Mouse (Mus musculus) stomach, embryonic 16.5 days (tissue): ENCODE measurements around the gene Itpkb. TPM values are rescaled to one million over a fixed set of nuclear protein-coding genes. Genes with fewer than 3 reads are reported as not detected.

Experiments
- ATAC-seq: fragments of 200-750 bp; cut with Nextera tagmentation; 2 replicates; pipeline ENCODE4 v1.8.0; 2017; ENCODE audit warnings: moderate number of reproducible peaks, moderate TSS enrichment; ENCODE audit not compliant: insufficient read depth, low FRiP score
- H3K27ac ChIP-seq: fragments of 300-500 bp; sonication (generic); 2 replicates; pipeline ENCODE4 v1.5.1; 2014; ENCODE audit warnings: low read length
- H3K27me3 ChIP-seq: fragments of 300-500 bp; sonication (generic); 2 replicates; pipeline ENCODE4 v1.6.1; 2014; ENCODE audit warnings: low read length, control low read depth, mixed read lengths; ENCODE audit not compliant: control insufficient read depth, insufficient read depth
- H3K36me3 ChIP-seq: fragments of 300-500 bp; sonication (generic); 2 replicates; pipeline ENCODE4 v1.6.1; 2014; ENCODE audit warnings: low read length; ENCODE audit not compliant: control insufficient read depth, insufficient read depth
- H3K4me1 ChIP-seq: fragments of 300-500 bp; sonication (generic); 2 replicates; pipeline ENCODE4 v1.6.1; 2014; ENCODE audit warnings: low read length, control low read depth, mixed read lengths; ENCODE audit not compliant: control insufficient read depth, insufficient read depth
- H3K4me2 ChIP-seq: fragments of 300-500 bp; sonication (generic); 2 replicates; pipeline ENCODE4 v1.6.1; 2014; ENCODE audit warnings: low read depth, low read length, mixed read lengths
- H3K4me3 ChIP-seq: fragments of 300-500 bp; sonication (generic); replicated peaks from 2 replicates; pipeline ENCODE4 v1.5.1; 2014; ENCODE audit warnings: mild to moderate bottlenecking, low read length
- H3K9ac ChIP-seq: fragments of 300-500 bp; sonication (generic); 2 replicates; pipeline ENCODE4 v1.6.1; 2014; ENCODE audit warnings: low read length
- H3K9me3 ChIP-seq: fragments of 300-500 bp; sonication (generic); replicated peaks from 2 replicates; pipeline ENCODE4 v1.6.1; 2016; ENCODE audit warnings: low read length, control low read depth; ENCODE audit not compliant: control insufficient read depth
- WGBS: fragments of 180-500 bp; shearing (Covaris S2); extraction: QIAGEN DNeasy Blood & Tissue Kit; methylation state at CpG from one replicate; pipeline ENCODE4 v1.1.7; 2014; 5-methylcytosine and 5-hydroxymethylcytosine counted together
- polyA plus RNA-seq: library from polyadenylated mRNA; unstranded; fragments of >200 nt; fragmentation: Nextera tagmentation; extraction: Ambion mirVana; gene quantifications from 2 replicates; pipeline ENCODE4 v1.2.1, GENCODE M21; 2015

Gene Itpkb
- 6.0 and 7.2 TPM in 2 replicates for polyA plus RNA-seq

DNA sequence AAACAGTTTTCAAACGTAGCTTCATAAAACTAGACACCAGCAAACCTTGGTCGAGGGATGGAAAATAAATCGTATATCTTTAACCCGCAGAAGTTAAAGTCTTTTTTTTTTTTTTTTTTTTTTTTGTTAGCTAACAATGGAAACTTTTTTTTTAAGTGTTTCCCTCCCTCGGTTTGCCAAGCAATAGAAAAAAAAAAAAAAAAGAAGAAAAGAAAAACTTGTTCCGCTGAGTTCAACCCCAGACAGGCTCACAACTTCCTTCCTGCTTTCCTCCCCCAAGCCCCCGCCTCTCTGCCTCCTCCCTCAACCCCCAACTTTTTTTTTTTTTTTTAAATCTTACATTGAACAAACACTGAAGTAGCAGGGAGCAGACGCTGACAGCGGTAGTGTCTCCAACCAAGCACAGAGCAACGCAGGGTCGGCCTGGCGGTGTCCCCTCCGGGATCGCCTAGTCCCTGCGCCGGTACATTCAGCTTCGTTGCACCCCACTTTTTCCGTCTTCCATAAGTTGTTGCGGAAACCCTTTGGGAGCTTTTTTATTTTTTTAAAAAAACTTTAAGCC is at the start of gene Itpkb:
Gene Itpkb (plus strand): TSS at position 341 of the 562 bp plus-strand sequence.
- WGBS: under 1% methylated on average over 19 of the region's 19 CpGs
- Histone ChIP-seq H3K4me2 (peak within 1 kb of the TSS; percentile 98), H3K4me3 (peak within 1 kb of the TSS; percentile 83), H3K27ac (peak within 1 kb of the TSS; percentile 95), H3K9ac (peak within 1 kb of the TSS; percentile 92), H3K27me3 (no peaks in the 10 kb centered on the region), H3K4me1 (peaks cover 44% of the 10 kb centered on the region), H3K9me3 (no peaks in the 10 kb centered on the region), H3K36me3 (no peaks in the 10 kb centered on the region)
- ATAC-seq: peak; percentile 74

DNA sequence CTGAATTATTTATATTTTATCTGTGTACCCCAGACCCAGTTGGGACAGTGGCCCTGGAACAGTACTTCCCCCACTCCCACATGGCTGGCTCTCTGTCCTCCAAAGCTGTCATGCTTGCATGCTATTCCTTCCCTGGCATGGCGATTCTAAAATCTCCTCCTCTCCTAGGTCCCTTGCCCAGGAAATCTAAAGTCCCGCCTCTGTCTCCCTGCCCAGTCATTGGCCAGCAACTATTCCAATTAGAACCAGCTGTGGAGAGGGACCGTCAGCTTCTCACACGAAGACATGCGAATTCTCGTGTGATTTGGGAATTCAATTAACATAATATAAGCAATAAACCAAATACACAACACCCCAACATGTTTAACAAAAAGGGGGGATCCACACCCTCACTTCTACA is 47.7 kb upstream of the Itpkb start:
- 65% methylated on average over 6 of the region's 6 CpGs for WGBS
- ATAC-seq: no peak
- Histone ChIP-seq H3K4me1 (peaks cover 18% of the 10 kb centered on the region; the same call in 1 of the 2 replicates), H3K36me3 (no peaks in the 10 kb centered on the region), H3K9me3 (no peaks in the 10 kb centered on the region), H3K4me2 (no peak overlapping the region), H3K27me3 (no peaks in the 10 kb centered on the region), H3K9ac (no peak overlapping the region), H3K4me3 (no peak overlapping the region), H3K27ac (no peak overlapping the region)

DNA sequence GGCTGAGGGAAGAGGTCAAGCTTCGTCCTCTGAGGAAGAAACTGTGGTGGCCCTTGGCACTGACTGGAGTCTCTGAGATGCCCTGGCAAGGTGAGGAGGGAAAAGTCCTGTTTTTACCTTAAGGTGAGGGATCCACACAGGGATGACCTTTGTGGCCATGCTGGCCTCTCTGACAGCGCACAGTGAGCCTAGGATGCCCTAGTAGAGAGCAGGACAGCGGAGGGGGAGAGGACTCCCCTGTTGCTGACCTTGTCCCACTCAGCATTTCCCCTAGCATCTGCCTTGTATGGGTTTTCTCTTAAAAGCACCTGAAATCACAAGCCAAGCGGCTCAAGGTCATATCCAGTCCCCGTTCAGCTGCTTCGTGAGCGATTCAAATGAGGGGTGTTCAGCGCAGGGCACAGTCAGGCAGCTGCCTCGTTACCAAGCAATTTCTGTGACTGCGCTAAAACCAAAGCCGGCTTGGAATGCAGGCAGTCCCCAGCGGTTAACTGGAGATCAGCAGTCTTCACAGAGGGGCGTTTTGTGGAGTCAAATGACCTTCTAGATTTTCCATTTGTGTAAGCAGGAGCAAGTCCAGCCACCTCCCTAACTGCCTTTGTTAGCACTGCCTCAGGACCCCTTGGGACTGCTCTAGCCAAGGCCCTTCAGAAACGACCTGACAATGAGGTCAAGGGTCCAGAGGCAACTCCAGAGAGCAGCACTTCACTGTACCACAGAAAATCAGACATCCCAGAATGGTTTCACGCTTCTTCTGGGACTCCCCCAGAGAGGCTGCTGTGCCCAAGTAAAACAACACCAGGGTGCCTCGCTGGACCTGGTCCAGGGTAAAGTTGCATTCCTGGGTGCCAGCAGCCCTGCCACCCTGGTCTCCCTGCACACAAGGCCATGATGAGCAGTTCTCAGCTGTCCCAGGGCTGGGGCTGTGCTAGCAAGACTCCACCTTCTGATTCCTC is 46.2 kb upstream of the Itpkb start:
- no peaks in the 10 kb centered on the region for H3K27me3 ChIP-seq
- no peak for ATAC-seq
- H3K4me1 ChIP-seq: peaks cover 20% of the 10 kb centered on the region; the same call in 1 of the 2 replicates
- no peak overlapping the region for H3K4me3 ChIP-seq
- no peak overlapping the region for H3K27ac ChIP-seq
- 35% methylated on average over 16 of the region's 16 CpGs for WGBS
- H3K36me3 ChIP-seq: no peaks in the 10 kb centered on the region
- no peak overlapping the region for H3K9ac ChIP-seq
- no peak overlapping the region for H3K4me2 ChIP-seq
- no peaks in the 10 kb centered on the region for H3K9me3 ChIP-seq

DNA sequence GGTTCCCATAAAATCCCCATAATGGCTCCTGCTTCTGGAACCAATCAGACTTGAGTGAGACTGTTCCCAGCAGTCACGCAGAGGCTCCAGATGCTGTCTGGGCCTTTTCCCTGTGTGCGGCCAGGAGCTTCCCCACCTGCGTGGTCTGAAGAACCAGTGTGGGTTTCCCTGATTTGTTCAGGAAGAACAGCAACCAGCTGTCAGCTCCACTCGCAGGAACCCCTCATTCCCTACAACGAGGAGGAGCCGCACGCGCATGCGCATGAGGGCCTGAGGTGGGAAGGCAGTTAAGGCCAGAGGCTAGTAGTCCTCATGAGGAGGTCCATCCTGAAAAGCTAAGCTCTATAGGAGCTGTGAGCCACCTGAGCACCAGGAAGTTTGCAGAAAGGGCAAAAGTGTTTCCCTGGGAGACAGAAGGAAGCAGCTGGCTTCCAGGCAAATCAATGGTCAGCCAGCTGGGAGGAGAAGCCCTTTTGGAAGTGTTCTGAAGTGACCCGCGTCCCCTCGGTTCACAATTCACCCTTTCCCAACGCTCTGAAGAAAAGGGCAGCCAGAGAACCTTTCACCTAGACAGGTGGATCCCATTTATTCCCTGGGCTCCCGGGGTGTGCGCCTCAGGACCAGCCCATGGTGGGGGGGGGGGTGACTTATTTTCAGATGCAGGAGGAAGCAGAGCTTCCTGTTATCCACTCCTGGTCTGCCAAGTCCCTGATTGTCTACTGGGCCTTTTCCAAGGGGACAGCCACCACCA is 44.0 kb upstream of the Itpkb start:
- 0 out of 2 replicates have a peak, but pooled peaks have one; percentile 30 for ATAC-seq
- Histone ChIP-seq H3K36me3 (no peaks in the 10 kb centered on the region), H3K9me3 (no peaks in the 10 kb centered on the region), H3K4me3 (no peak overlapping the region), H3K27ac (peak overlapping the region; percentile 41; the same call in 1 of the 2 replicates), H3K4me1 (peaks cover 15% of the 10 kb centered on the region; the same call in 1 of the 2 replicates), H3K9ac (no peak overlapping the region), H3K27me3 (no peaks in the 10 kb centered on the region), H3K4me2 (no peak overlapping the region)
- WGBS: 48% methylated on average over 15 of the region's 15 CpGs

DNA sequence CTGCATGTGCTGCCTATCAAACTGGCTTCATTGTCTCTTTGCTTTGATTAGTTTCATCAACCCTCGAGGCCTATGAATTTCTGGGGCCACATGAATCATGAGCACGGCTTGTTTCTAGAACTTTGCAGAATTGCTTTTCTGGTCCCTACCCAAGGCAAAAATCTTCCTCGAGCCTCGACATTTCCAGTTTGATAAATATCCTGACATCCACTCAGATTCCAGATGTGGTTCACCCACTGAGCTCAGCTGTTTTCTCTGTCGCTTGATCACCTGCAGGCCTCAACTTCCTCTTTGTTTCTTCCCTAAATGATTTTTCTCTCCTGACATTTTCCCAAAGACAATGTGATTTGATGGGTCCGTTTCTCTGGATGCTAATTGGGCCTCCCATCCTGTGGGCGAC is 42.1 kb upstream of the Itpkb start:
- no peak overlapping the region for H3K4me2 ChIP-seq
- H3K9ac ChIP-seq: no peak overlapping the region
- H3K36me3 ChIP-seq: no peaks in the 10 kb centered on the region
- no peak for ATAC-seq
- H3K27ac ChIP-seq: no peak overlapping the region
- no peak overlapping the region for H3K4me3 ChIP-seq
- WGBS: 68% methylated on average over 7 of the region's 7 CpGs
- H3K27me3 ChIP-seq: no peaks in the 10 kb centered on the region
- H3K9me3 ChIP-seq: no peaks in the 10 kb centered on the region
- H3K4me1 ChIP-seq: peaks cover 15% of the 10 kb centered on the region; the same call in 1 of the 2 replicates

DNA sequence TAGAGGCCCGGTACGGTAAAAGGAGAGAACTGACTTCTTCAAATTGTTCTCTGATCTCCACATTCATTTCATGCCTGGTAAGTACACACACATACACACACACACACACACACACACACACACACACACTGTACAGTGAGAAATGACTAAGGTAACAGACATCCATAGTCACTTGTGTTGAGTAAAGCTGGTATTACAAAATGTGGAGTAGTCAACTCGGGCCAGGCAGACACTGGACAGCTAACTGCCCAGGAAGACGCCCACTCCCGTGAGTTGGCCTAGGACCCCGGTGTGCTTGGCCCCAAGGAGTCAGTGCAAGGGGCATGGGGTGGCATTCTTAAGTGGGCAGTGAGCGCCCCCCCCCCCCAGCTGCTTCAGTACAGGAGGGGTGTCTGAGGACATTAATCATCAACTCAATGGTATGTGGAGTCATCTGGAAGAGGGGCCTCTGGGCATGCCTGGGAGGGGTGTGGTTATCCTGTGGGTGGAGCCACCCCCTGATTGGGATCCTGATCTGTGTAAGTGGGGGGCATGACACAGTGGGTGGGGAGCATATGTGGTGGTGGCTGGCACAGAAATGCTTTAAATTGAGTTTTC is 41.3 kb upstream of the Itpkb start:
- Histone ChIP-seq H3K27ac (no peak overlapping the region), H3K4me3 (no peak overlapping the region), H3K4me2 (no peak overlapping the region), H3K4me1 (peaks cover 11% of the 10 kb centered on the region; the same call in 1 of the 2 replicates), H3K9me3 (no peaks in the 10 kb centered on the region), H3K9ac (no peak overlapping the region), H3K27me3 (no peaks in the 10 kb centered on the region), H3K36me3 (no peaks in the 10 kb centered on the region)
- 72% methylated on average over 7 of the region's 7 CpGs for WGBS
- no peak for ATAC-seq

DNA sequence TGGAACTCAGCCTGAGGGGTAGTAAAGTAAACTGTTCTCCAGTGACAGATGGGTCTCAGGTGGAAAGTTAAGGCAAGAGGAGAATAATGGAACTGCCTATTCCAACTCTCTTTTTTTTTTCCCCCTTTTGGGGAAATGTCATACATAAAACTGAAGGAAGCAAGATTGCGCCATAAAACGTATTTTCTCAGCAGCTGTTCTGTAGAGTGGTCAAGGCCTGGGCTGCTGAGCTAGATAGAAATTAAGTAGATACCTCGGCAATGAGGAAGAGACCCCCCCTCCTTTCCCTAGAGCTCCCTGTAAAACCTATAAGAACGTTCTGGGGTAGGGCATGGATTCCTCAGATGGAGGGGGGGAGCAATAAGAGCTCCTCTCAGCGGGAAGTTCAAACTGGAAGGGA is 40.5 kb upstream of the Itpkb start:
- Histone ChIP-seq H3K27ac (no peak overlapping the region), H3K4me2 (no peak overlapping the region), H3K9ac (no peak overlapping the region), H3K4me1 (peaks cover 11% of the 10 kb centered on the region; the same call in 1 of the 2 replicates), H3K27me3 (no peaks in the 10 kb centered on the region), H3K9me3 (no peaks in the 10 kb centered on the region), H3K36me3 (no peaks in the 10 kb centered on the region), H3K4me3 (no peak overlapping the region)
- WGBS: 53% methylated on average over 5 of the region's 5 CpGs
- ATAC-seq: no peak

DNA sequence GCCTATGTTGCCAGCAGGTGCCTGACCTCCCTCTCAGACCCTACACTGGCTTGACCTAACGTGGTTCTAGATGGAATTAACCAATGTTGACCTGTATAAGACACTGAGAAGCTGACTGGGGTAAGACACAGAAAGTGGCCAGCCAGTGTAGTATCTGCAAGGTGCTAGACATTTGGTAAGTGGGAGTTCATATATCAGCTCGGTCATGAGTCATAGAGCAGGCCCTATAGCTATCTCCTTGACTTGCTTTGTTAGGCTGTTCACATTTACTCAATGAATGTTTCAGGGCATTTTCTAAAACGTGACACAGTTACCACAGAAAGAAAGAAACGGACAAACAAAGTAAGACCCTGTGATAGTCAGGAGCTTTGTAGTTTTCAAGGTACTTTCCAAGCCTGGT is 39.9 kb upstream of the Itpkb start:
- H3K9ac ChIP-seq: no peak overlapping the region
- no peak overlapping the region for H3K27ac ChIP-seq
- no peak for ATAC-seq
- no peaks in the 10 kb centered on the region for H3K27me3 ChIP-seq
- H3K9me3 ChIP-seq: no peaks in the 10 kb centered on the region
- H3K4me3 ChIP-seq: no peak overlapping the region
- no peak overlapping the region for H3K4me2 ChIP-seq
- WGBS: 70% methylated on average over 4 of the region's 4 CpGs
- no peaks in the 10 kb centered on the region for H3K36me3 ChIP-seq
- H3K4me1 ChIP-seq: peaks cover 11% of the 10 kb centered on the region; the same call in 1 of the 2 replicates
